Mouse (Mus musculus) layer of hippocampus, postnatal 10 days (tissue): ENCODE results near the gene Srl. TPM values are rescaled to one million over a fixed set of nuclear protein-coding genes. Genes with fewer than 3 reads are reported as not detected.

Source experiments
- total RNA-seq, 2 experiments: library from RNA; stranded (reverse); gene quantifications; 2 replicates each; pipeline ENCODE4 v1.2.3; 2021

Gene Srl
- total RNA-seq, 2 experiments from 2014 or later, result 25.4 to 25.7 TPM

Other genes with a start within 250 kb of the Srl start
- gene Adcy9, start 121.3 kb downstream of the Srl start, total RNA-seq, result 10 to 100 TPM; 48.7 to 51.6 TPM
- 1 to 10 TPM; 4.2 to 4.3 TPM for gene Tfap4, start 18.0 kb upstream of the Srl start, total RNA-seq
- 10 to 100 TPM; 23.8 to 26.5 TPM for gene Glis2, start 52.9 kb upstream of the Srl start, total RNA-seq
- 10 to 100 TPM; 71.0 to 77.1 TPM for gene Pam16, start 83.2 kb upstream of the Srl start, total RNA-seq
- gene Vasn, start 98.1 kb upstream of the Srl start, total RNA-seq, result 1 to 10 TPM; 5.1 to 5.7 TPM
- 10 to 100 TPM; 52.7 to 55.1 TPM for gene Dnaja3, start 98.2 kb upstream of the Srl start, total RNA-seq
- 100 to 1,000 TPM in 1 of 2 experiments, 10 to 100 TPM in 1; 93.5 to 116 TPM for gene Coro7, start 138.0 kb upstream of the Srl start, total RNA-seq
- 10 to 100 TPM; 12.8 to 15.0 TPM for gene Nmral1, start 177.5 kb upstream of the Srl start, total RNA-seq
- gene Hmox2, start 184.5 kb upstream of the Srl start, total RNA-seq, result 10 to 100 TPM; 74.1 to 74.5 TPM
- 100 to 1,000 TPM; 137 to 139 TPM for gene Cdip1, start 248.5 kb upstream of the Srl start, total RNA-seq